Mouse (Mus musculus) CH12.LX (cell line): ENCODE data around the gene Grid1. TPM values are rescaled to one million over a fixed set of nuclear protein-coding genes. Genes with fewer than 3 reads are reported as not detected.

Source experiments
- DNase-seq: peaks from one replicate; pipeline ENCODE4 v3.0.0-alpha.2; 2013; ENCODE audit errors: extremely low read depth
- H3K27ac ChIP-seq: 2 replicates; pipeline ENCODE4 v1.5.1; 2012; ENCODE audit warnings: low read depth, mild to moderate bottlenecking, control low read depth, moderate library complexity; ENCODE audit not compliant: insufficient read depth
- H3K27me3 ChIP-seq: replicated peaks from 2 replicates; pipeline ENCODE3; 2012; ENCODE audit warnings: inconsistent platforms
- H3K36me3 ChIP-seq, 2 experiments: replicated peaks in 1 of 2; 2 replicates each; pipeline versions ENCODE3 to v1.6.1; 2012; ENCODE audit warnings: inconsistent platforms in 1 of 2, low read length in 1 of 2, mild to moderate bottlenecking in 1 of 2, mixed read lengths in 1 of 2, moderate library complexity in 1 of 2; ENCODE audit not compliant: control insufficient read depth in 1 of 2, insufficient read depth in 1 of 2
- H3K4me1 ChIP-seq, 2 experiments: 2 replicates each; pipeline ENCODE4 v1.6.1; 2012; ENCODE audit warnings: inconsistent platforms in 1 of 2, moderate library complexity in 1 of 2; ENCODE audit not compliant: insufficient read depth in 2 of 2, control insufficient read depth in 1 of 2
- H3K4me2 ChIP-seq: 2 replicates; pipeline ENCODE4 v1.6.1; 2012; ENCODE audit warnings: low read depth, mild to moderate bottlenecking, control low read depth; ENCODE audit not compliant: poor library complexity, insufficient read depth, severe bottlenecking
- H3K4me3 ChIP-seq, 3 experiments: fragments of 150-350 bp in 1 of 3; sonication (generic) in 1 of 3; replicated peaks in 1 of 3; 2 replicates each; pipeline versions ENCODE3 to v1.5.1; 2011 to 2012; ENCODE audit warnings: low read depth in 2 of 3, low read length in 2 of 3, mild to moderate bottlenecking in 2 of 3, moderate library complexity in 2 of 3, control low read depth in 1 of 3, improper control_type of control experiment in 1 of 3, inconsistent platforms in 1 of 3, mixed read lengths in 1 of 3; ENCODE audit not compliant: poor library complexity in 1 of 3
- H3K79me2 ChIP-seq: replicated peaks from 2 replicates; pipeline ENCODE4 v1.6.1; 2012; ENCODE audit warnings: mild to moderate bottlenecking, moderate library complexity; ENCODE audit not compliant: control insufficient read depth, poor library complexity, insufficient read depth, severe bottlenecking; ENCODE audit errors: extremely low read depth
- H3K9ac ChIP-seq: 2 replicates; pipeline ENCODE4 v1.6.1; 2012; ENCODE audit warnings: low read depth, mild to moderate bottlenecking, control low read depth, moderate library complexity; ENCODE audit not compliant: insufficient read depth
- H3K9me3 ChIP-seq: replicated peaks from 2 replicates; pipeline ENCODE3; 2012; ENCODE audit warnings: low read length, inconsistent platforms, mixed read lengths
- CHD1 ChIP-seq: IDR thresholded peaks from 2 replicates; pipeline ENCODE4 v1.6.1; 2012; ENCODE audit warnings: low read depth, low read length, improper control_type of control experiment, inconsistent platforms
- CHD2 ChIP-seq: IDR thresholded peaks from 2 replicates; pipeline ENCODE4 v1.6.1; 2011; ENCODE audit warnings: low read length, improper control_type of control experiment
- CTCF ChIP-seq, 2 experiments: IDR thresholded peaks in 1 of 2; conservative IDR thresholded peaks in 1 of 2; 2 replicates each; pipeline ENCODE4 v1.5.1; 2011 to 2012; ENCODE audit warnings: low read depth in 2 of 2, low read length in 2 of 2, improper control_type of control experiment in 1 of 2, inconsistent platforms in 1 of 2, mild to moderate bottlenecking in 1 of 2, moderate library complexity in 1 of 2
- EP300 ChIP-seq: IDR thresholded peaks from 2 replicates; pipeline ENCODE4 v1.6.1; 2011; ENCODE audit warnings: low read length, improper control_type of control experiment
- GABPA ChIP-seq: IDR thresholded peaks from 2 replicates; pipeline ENCODE4 v1.6.1; 2012; ENCODE audit warnings: low read depth, low read length, improper control_type of control experiment, inconsistent platforms; ENCODE audit not compliant: insufficient replicate concordance
- HCFC1 ChIP-seq: IDR thresholded peaks from 2 replicates; pipeline ENCODE4 v1.6.1; 2012; ENCODE audit warnings: low read depth, mild to moderate bottlenecking, inconsistent platforms, low read length, improper control_type of control experiment
- JUN ChIP-seq: IDR thresholded peaks from 2 replicates; pipeline ENCODE4 v1.6.1; 2011; ENCODE audit warnings: low read depth, mild to moderate bottlenecking, low read length, improper control_type of control experiment, moderate library complexity; ENCODE audit not compliant: insufficient read depth
- JUND ChIP-seq: conservative IDR thresholded peaks from 2 replicates; pipeline ENCODE4 v1.6.1; 2011; ENCODE audit warnings: low read depth, low read length, improper control_type of control experiment
- KAT2A ChIP-seq: IDR thresholded peaks from 2 replicates; pipeline ENCODE4 v1.6.1; 2012; ENCODE audit warnings: low read length, improper control_type of control experiment, inconsistent platforms; ENCODE audit not compliant: insufficient replicate concordance
- MAFK ChIP-seq: IDR thresholded peaks from 2 replicates; pipeline ENCODE4 v1.6.1; 2011; ENCODE audit warnings: low read length, improper control_type of control experiment; ENCODE audit not compliant: insufficient replicate concordance
- MAX ChIP-seq: IDR thresholded peaks from 2 replicates; pipeline ENCODE4 v1.6.1; 2011; ENCODE audit warnings: low read length, improper control_type of control experiment
- MAZ ChIP-seq: IDR thresholded peaks from 2 replicates; pipeline ENCODE4 v1.6.1; 2012; ENCODE audit warnings: low read depth, mild to moderate bottlenecking, inconsistent platforms, low read length, improper control_type of control experiment, moderate library complexity
- MEF2A ChIP-seq: IDR thresholded peaks from 2 replicates; pipeline ENCODE4 v1.6.1; 2014; ENCODE audit warnings: low read depth, mild to moderate bottlenecking, inconsistent platforms, low read length, improper control_type of control experiment, borderline replicate concordance
- MXI1 ChIP-seq: IDR thresholded peaks from 2 replicates; pipeline ENCODE4 v1.6.1; 2011; ENCODE audit warnings: mild to moderate bottlenecking, low read depth, low read length, improper control_type of control experiment
- NRF1 ChIP-seq: IDR thresholded peaks from 2 replicates; pipeline ENCODE4 v1.6.1; 2014; ENCODE audit warnings: low read depth, mild to moderate bottlenecking, inconsistent platforms, low read length, improper control_type of control experiment, moderate library complexity
- PAX5 ChIP-seq: IDR thresholded peaks from 2 replicates; pipeline ENCODE4 v1.6.1; 2012; ENCODE audit warnings: low read length, inconsistent platforms, mixed read lengths
- RAD21 ChIP-seq: IDR thresholded peaks from 2 replicates; pipeline ENCODE4 v1.6.1; 2011; ENCODE audit warnings: low read depth, mild to moderate bottlenecking, low read length, improper control_type of control experiment, moderate library complexity
- RCOR1 ChIP-seq: conservative IDR thresholded peaks from 2 replicates; pipeline ENCODE4 v1.6.1; 2012; ENCODE audit warnings: low read depth, mild to moderate bottlenecking, inconsistent platforms, low read length, improper control_type of control experiment
- SIN3A ChIP-seq: IDR thresholded peaks from 2 replicates; pipeline ENCODE4 v1.6.1; 2012; ENCODE audit warnings: low read length, improper control_type of control experiment, inconsistent platforms
- SMC3 ChIP-seq: IDR thresholded peaks from 2 replicates; pipeline ENCODE4 v1.6.1; 2011; ENCODE audit warnings: low read depth, low read length, improper control_type of control experiment
- TBP ChIP-seq: conservative IDR thresholded peaks from 2 replicates; pipeline ENCODE4 v1.6.1; 2011; ENCODE audit warnings: low read depth, low read length, improper control_type of control experiment
- TCF12 ChIP-seq: IDR thresholded peaks from 2 replicates; pipeline ENCODE4 v1.6.1; 2014; ENCODE audit warnings: low read depth, mild to moderate bottlenecking, inconsistent platforms, low read length, improper control_type of control experiment
- UBTF ChIP-seq: IDR thresholded peaks from 2 replicates; pipeline ENCODE4 v1.6.1; 2012; ENCODE audit warnings: low read depth, mild to moderate bottlenecking, inconsistent platforms, low read length, improper control_type of control experiment, moderate library complexity
- ZMIZ1 ChIP-seq: IDR thresholded peaks from 2 replicates; pipeline ENCODE4 v1.6.1; 2012; ENCODE audit warnings: low read depth, mild to moderate bottlenecking, inconsistent platforms, low read length, improper control_type of control experiment
- dilution Hi-C: fragments of 300-500 bp; cut with MboI; formaldehyde crosslinking; loops from 2 replicates; pipeline ENCODE4 v1.14.3; 2020; ENCODE audit warnings: low sequenced_read_pairs; ENCODE audit not compliant: extremely low pct_unique_long_range_greater_than_20kb, extremely low pct_ligation_motif_present
- in situ Hi-C: fragments of 300-500 bp; cut with MboI; formaldehyde crosslinking; loops from 3 replicates; pipeline ENCODE4 v1.14.3; 2019; ENCODE audit warnings: low sequenced_read_pairs, low pct_ligation_motif_present, low pct_unique_long_range_greater_than_20kb, mixed read lengths
- polyA plus RNA-seq: library from polyadenylated mRNA; unstranded; fragments of >175 nt; gene quantifications from 2 replicates; pipeline ENCODE4 v1.2.1, GENCODE M21; 2012; ENCODE audit warnings: low read depth; ENCODE audit not compliant: insufficient read length
- total RNA-seq, 2 experiments: library from RNA; depleted of rRNA; stranded (reverse); fragments of 300-350 nt in 1 of 2; fragments of >200 nt in 1 of 2; gene quantifications; 2 replicates each; pipeline ENCODE4 v1.2.3; 2012 to 2014

Gene Grid1
- total and polyA plus RNA-seq, 3 experiments, result not detected

DNA sequence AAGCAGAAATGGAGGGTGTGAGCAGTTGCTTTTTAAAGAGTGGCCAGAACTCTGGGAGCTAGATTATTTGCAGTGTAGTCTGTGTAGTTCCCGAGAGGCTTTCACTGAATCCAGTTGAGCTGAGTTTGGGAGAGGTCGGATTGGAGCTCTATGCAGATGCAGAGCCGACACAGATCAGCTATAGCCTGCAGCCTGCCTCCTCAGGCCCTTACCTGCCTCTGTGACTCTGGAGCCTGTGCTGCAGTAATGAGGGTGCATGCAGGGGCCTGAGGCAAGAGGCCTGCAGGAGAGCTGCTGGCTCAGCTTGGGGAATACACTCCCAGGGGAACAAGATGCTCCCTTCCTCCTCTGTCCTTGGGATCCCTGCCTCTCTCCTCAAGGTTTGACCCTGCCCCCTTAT, 296.0 kb downstream of the Grid1 start:
- no peak for DNase-seq
- Histone ChIP-seq H3K9ac (no peak overlapping the region), H3K27ac (no peak overlapping the region), H3K9me3 (no peaks in the 10 kb centered on the region)
- in situ Hi-C loops, result no loop called here
- no peak for TF ChIP-seq RCOR1
- TF ChIP-seq MAZ, result no peak
- no peak for TF ChIP-seq UBTF
- TF ChIP-seq RAD21, result no peak
- no peak for TF ChIP-seq JUND
- TF ChIP-seq MAX, result no peak
- no peak for TF ChIP-seq HCFC1
- no peak for TF ChIP-seq CTCF (conservative IDR thresholded peaks at IDR 0.05 in 1 of 2, IDR thresholded peaks at IDR 0.05 in 1 of 2; ENCODE audit: low read depth in 2 of 2, low read length in 2 of 2)
- TF ChIP-seq, all 38 proteins: peak for 0
- H3K4me3 ChIP-seq, result no peak overlapping the region
- H3K27me3 ChIP-seq, result peaks cover 66% of the 10 kb centered on the region
- no peaks in the 10 kb centered on the region for H3K4me1 ChIP-seq
- dilution Hi-C loops, result no loop called here
- no peak overlapping the region for H3K4me2 ChIP-seq
- H3K36me3 ChIP-seq, result no peaks in the 10 kb centered on the region
- no peaks in the 10 kb centered on the region for H3K79me2 ChIP-seq

DNA sequence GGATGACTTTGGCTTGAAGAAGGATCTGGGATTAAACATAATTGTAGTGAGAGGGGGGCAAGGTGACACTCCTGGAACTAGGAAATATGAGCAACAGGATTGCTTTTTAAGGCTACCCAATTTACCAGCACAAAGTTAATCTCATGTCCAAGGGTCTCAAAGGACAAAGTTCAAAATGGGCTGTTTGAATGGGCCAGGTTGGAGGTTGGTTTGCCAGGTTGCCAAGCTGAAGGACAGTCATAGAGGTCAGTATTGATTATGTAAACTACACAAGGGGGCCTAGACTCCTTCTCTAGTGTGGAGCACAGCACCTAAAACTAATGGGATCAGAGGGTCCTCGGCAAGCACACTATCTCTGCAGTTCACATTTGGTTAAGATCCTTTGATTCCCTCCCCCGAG, 300.2 kb downstream of the Grid1 start:
- no peak for TF ChIP-seq TCF12
- TF ChIP-seq ZMIZ1, result no peak
- TF ChIP-seq NRF1, result no peak
- TF ChIP-seq PAX5, result no peak
- no peak for TF ChIP-seq CTCF (conservative IDR thresholded peaks at IDR 0.05 in 1 of 2, IDR thresholded peaks at IDR 0.05 in 1 of 2; ENCODE audit: low read depth in 2 of 2, low read length in 2 of 2)
- TF ChIP-seq SMC3, result no peak
- no peak for TF ChIP-seq UBTF
- no peak for TF ChIP-seq MXI1
- TF ChIP-seq KAT2A, result no peak
- TF ChIP-seq MAFK, result no peak
- TF ChIP-seq JUN, result no peak
- TF ChIP-seq SIN3A, result no peak
- TF ChIP-seq RCOR1, result no peak
- no peak for TF ChIP-seq MEF2A
- no peak for TF ChIP-seq CHD2
- no peak for TF ChIP-seq TBP
- no peak for TF ChIP-seq CHD1
- no peak for TF ChIP-seq EP300
- TF ChIP-seq GABPA, result no peak
- H3K79me2 ChIP-seq, result no peaks in the 10 kb centered on the region
- no peak for DNase-seq
- H3K9me3 ChIP-seq, result no peaks in the 10 kb centered on the region
- H3K36me3 ChIP-seq, result no peaks in the 10 kb centered on the region
- H3K9ac ChIP-seq, result no peak overlapping the region
- H3K4me2 ChIP-seq, result no peak overlapping the region
- dilution Hi-C loops (no loop called here), in situ Hi-C loops (no loop called here)
- H3K4me3 ChIP-seq, result no peak overlapping the region
- H3K4me1 ChIP-seq, result no peaks in the 10 kb centered on the region
- H3K27ac ChIP-seq, result no peak overlapping the region
- H3K27me3 ChIP-seq, result peaks cover 67% of the 10 kb centered on the region
